Mouse (Mus musculus) ovary, postnatal 14 days (tissue): ENCODE results near the gene Armc10.
"Not testable (repeated sequence)": the region's sequence is repeated elsewhere in the genome, so short reads cannot be mapped to it uniquely, and the experiment has no call there.

Experiments
- DNase-seq: peaks from one replicate; pipeline ENCODE4 v3.0.0; 2022; ENCODE audit warnings: low spot score

The Armc10 gene

GRCm38 (mm10) chr5:21667191-21668137 is 21.9 kb downstream of the Armc10 start:
- DNase-seq = no peak

- no peak for DNase-seq
Measured at GRCm38 (mm10) chr5:21669307-21669706, 23.7 kb downstream of the Armc10 start.

- no peak for DNase-seq
Measured at GRCm38 (mm10) chr5:21672812-21673635, 27.4 kb downstream of the Armc10 start.

- DNase-seq = no peak
Measured at GRCm38 (mm10) chr5:21673742-21674141, 28.1 kb downstream of the Armc10 start.

- no peak for DNase-seq
Measured at GRCm38 (mm10) chr5:21675019-21675418, 29.4 kb downstream of the Armc10 start.

GRCm38 (mm10) chr5:21675494-21675893 is 29.9 kb downstream of the Armc10 start:
- DNase-seq = no peak

GRCm38 (mm10) chr5:21677939-21678338 is 32.3 kb downstream of the Armc10 start:
- no peak for DNase-seq

GRCm38 (mm10) chr5:21678363-21678762 is 32.8 kb downstream of the Armc10 start:
- DNase-seq = no peak

GRCm38 (mm10) chr5:21680029-21680428 is 34.4 kb downstream of the Armc10 start:
- no peak for DNase-seq

GRCm38 (mm10) chr5:21680940-21681339 is 35.3 kb downstream of the Armc10 start:
- DNase-seq = no peak

- DNase-seq = no peak
Measured at GRCm38 (mm10) chr5:21683811-21684210, 38.2 kb downstream of the Armc10 start.

- DNase-seq = no peak
Measured at GRCm38 (mm10) chr5:21685001-21685400, 39.4 kb downstream of the Armc10 start.

- no peak for DNase-seq
Measured at GRCm38 (mm10) chr5:21687042-21687441, 41.4 kb downstream of the Armc10 start.

GRCm38 (mm10) chr5:21692230-21692629 is 46.6 kb downstream of the Armc10 start:
- DNase-seq = no peak

- no peak for DNase-seq
Measured at GRCm38 (mm10) chr5:21693372-21693870, 47.8 kb downstream of the Armc10 start.

GRCm38 (mm10) chr5:21694854-21695490 is 49.4 kb downstream of the Armc10 start:
- no peak for DNase-seq

GRCm38 (mm10) chr5:21699555-21699954 is 53.9 kb downstream of the Armc10 start:
- DNase-seq = not testable (repeated sequence)

GRCm38 (mm10) chr5:21700272-21700821 is 54.7 kb downstream of the Armc10 start:
- no peak for DNase-seq

- DNase-seq = no peak
Measured at GRCm38 (mm10) chr5:21700934-21701333, 55.3 kb downstream of the Armc10 start.

GRCm38 (mm10) chr5:21701351-21702008 is 55.9 kb downstream of the Armc10 start, which contains the start of gene Napepld:
Napepld (minus strand) TSS chr5:21701396.
- DNase-seq = peak; percentile 100

- DNase-seq = no peak
Measured at GRCm38 (mm10) chr5:21702009-21702364, 56.4 kb downstream of the Armc10 start.
